Mouse (Mus musculus) liver, embryonic 14.5 days (tissue): ENCODE data around the gene Reln.

Experiments used
- CTCF ChIP-seq: IDR thresholded peaks from 2 replicates; pipeline ENCODE4 v1.5.1; 2016; ENCODE audit warnings: antibody characterized with exemption, low read depth, control low read depth
- EP300 ChIP-seq: IDR thresholded peaks from 2 replicates; pipeline ENCODE4 v1.6.1; 2016; ENCODE audit warnings: antibody characterized with exemption, low read depth

- no peak for TF ChIP-seq CTCF
- no peak for TF ChIP-seq EP300
These were observed 107.7 kb downstream of the Reln start for GRCm38 (mm10) chr5:22236801-22237200.
